9 mouse cellular contexts compared by ENCODE assay signal in the genomic region with DNA sequence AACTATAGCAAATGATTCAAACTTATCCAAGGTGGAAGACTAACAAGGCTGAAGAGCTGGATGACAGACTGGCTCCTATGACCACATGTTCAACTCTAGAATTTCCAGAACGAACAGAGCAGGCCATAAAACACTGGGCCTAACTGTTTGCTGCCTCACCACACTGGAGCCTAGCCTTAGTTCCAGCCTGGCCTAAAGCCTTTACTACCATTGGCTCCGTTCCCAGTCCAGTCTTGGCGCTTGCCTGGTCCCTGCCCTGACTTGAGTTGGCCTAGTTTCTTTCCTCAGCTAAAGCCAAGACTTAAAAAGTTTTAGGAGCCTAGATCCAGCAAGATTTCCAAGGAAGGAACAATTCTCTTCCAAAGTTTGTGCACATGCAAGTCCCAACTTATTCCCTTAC. TPM values are rescaled to one million over a fixed set of nuclear protein-coding genes. Genes with fewer than 3 reads are reported as not detected.
DNase-seq lines count a peak whose midpoint lies in the region; ATAC-seq and TF ChIP-seq lines count a peak whose summit lies in the region.
"Had no signal": no experiment of that assay in that cellular context is flagged by ENCODE, and none has a peak within 500 bp of the region (broad histone marks: within the 10 kb centered on the region; RNA-seq: fewer than 3 reads in every experiment).

No protein-coding gene starts in this region.

- H3K9ac ChIP-seq in kidney, embryonic 16.5 days (replicated peaks; ENCODE audit: low read length), result no peak overlapping the region
- no peak overlapping the region for H3K9ac ChIP-seq in limb, embryonic 14.5 days (ENCODE audit: low read depth, low read length, severe bottlenecking)
- H3K9ac ChIP-seq: neural tube, embryonic 12.5 days had no signal

- H3K4me3 ChIP-seq in kidney, embryonic 16.5 days (ENCODE audit: low read length), result no peak overlapping the region
- no peak overlapping the region for H3K4me3 ChIP-seq in limb, embryonic 14.5 days (replicated peaks; ENCODE audit: low read length)
- no peak overlapping the region for H3K4me3 ChIP-seq in left cerebral cortex, adult 2 months
- H3K4me3 ChIP-seq: neural tube, embryonic 12.5 days had no signal

- peaks cover 1% of the 10 kb centered on the region; the same call in 1 of the 2 replicates for H3K27me3 ChIP-seq in kidney, embryonic 16.5 days (ENCODE audit: insufficient read depth, low read length)
- H3K27me3 ChIP-seq in limb, embryonic 14.5 days (ENCODE audit: control insufficient read depth, insufficient read depth, low read length), result no peaks in the 10 kb centered on the region
- H3K27me3 ChIP-seq: neural tube, embryonic 12.5 days had no signal

- peak; percentile 48 for DNase-seq in kidney, adult 18-20 months
- DNase-seq in adrenal gland, adult 8-10 months, result peak; percentile 48
- DNase-seq in gastrocnemius, adult 8-10 months (ENCODE audit: low spot score in 2 of 2), result peak; percentile 49 to 69
- DNase-seq in limb, embryonic 14.5 days (ENCODE audit: low spot score), result peak; percentile 82
- DNase-seq in natural killer cell, adult 2 months (ENCODE audit: low spot score in 2 of 2), result no peak
- DNase-seq in left cerebral cortex, adult 2 months (ENCODE audit: extremely low spot score in 1 of 2, low spot score in 2 of 2), result no peak
- no peak for DNase-seq in thymus, postnatal 10 days (ENCODE audit: low spot score in 2 of 2)

- WGBS in kidney, embryonic 16.5 days, result 71% methylated on average over 3 of the region's 3 CpGs
- 53% methylated on average over 3 of the region's 3 CpGs for WGBS in limb, embryonic 14.5 days

- ATAC-seq in kidney, embryonic 16.5 days (ENCODE audit: low FRiP score, low TSS enrichment), result no peak
- ATAC-seq in limb, embryonic 14.5 days (ENCODE audit: low FRiP score, low read depth), result no peak

- no peak for TF ChIP-seq CTCF in left cerebral cortex, adult 2 months (IDR thresholded peaks at IDR 0.05)

- no peak overlapping the region for H3K4me2 ChIP-seq in kidney, embryonic 16.5 days (replicated peaks; ENCODE audit: low read depth, low read length)
- H3K4me2 ChIP-seq in limb, embryonic 14.5 days (replicated peaks; ENCODE audit: low read depth, low read length, severe bottlenecking), result no peak overlapping the region
- H3K4me2 ChIP-seq: neural tube, embryonic 12.5 days had no signal

- no peaks in the 10 kb centered on the region for H3K9me3 ChIP-seq in kidney, embryonic 16.5 days (ENCODE audit: low read length)
- H3K9me3 ChIP-seq in limb, embryonic 14.5 days (ENCODE audit: control insufficient read depth, low read length), result no peaks in the 10 kb centered on the region
- H3K9me3 ChIP-seq: neural tube, embryonic 12.5 days had no signal

- TF ChIP-seq POLR2A in limb, embryonic 14.5 days (IDR thresholded peaks at IDR 0.05; ENCODE audit: borderline replicate concordance, extremely low read depth, insufficient read depth, insufficient read length), result no peak

- H3K4me1 ChIP-seq in kidney, embryonic 16.5 days (ENCODE audit: insufficient read depth, low read length), result no peaks in the 10 kb centered on the region
- H3K4me1 ChIP-seq in limb, embryonic 14.5 days (ENCODE audit: control insufficient read depth, insufficient read depth, low read length), result no peaks in the 10 kb centered on the region
- H3K4me1 ChIP-seq: neural tube, embryonic 12.5 days had no signal

- no peak overlapping the region for H3K27ac ChIP-seq in kidney, embryonic 16.5 days (ENCODE audit: low read length)
- no peak overlapping the region for H3K27ac ChIP-seq in limb, embryonic 14.5 days (replicated peaks; ENCODE audit: low read depth, low read length)
- no peak overlapping the region for H3K27ac ChIP-seq in left cerebral cortex, adult 2 months
- H3K27ac ChIP-seq: neural tube, embryonic 12.5 days had no signal

- H3K36me3 ChIP-seq in kidney, embryonic 16.5 days (ENCODE audit: insufficient read depth, low read length), result no peaks in the 10 kb centered on the region
- H3K36me3 ChIP-seq in limb, embryonic 14.5 days (ENCODE audit: control insufficient read depth, insufficient read depth, low read length), result no peaks in the 10 kb centered on the region
- H3K36me3 ChIP-seq: neural tube, embryonic 12.5 days had no signal

- intact Hi-C loops in left cerebral cortex, adult 2 months (cut with DNase I), result no loop called here

RNA-seq across cellular contexts. Expression of gene Ophn1, which starts 7.5 kb away (rescaled TPM):
- polyA plus RNA-seq in kidney, embryonic 16.5 days (2015; fragmentation: Nextera tagmentation; extraction: Ambion mirVana), result 16.0 and 16.3 TPM in 2 replicates
- total RNA-seq in adrenal gland, adult 8-10 months (2022), result 10 to 100 TPM; 11.6 to 21.3 (median 16.2) TPM
- total RNA-seq in gastrocnemius, adult 8-10 months (2022), result 1 to 10 TPM; 2.1 to 5.8 (median 3.6) TPM
- polyA plus RNA-seq in limb, embryonic 14.5 days (2012; rRNA removed), result 8.7 and 9.8 TPM in 2 replicates
- 20.0 and 26.7 TPM in 2 replicates for polyA plus RNA-seq in limb, embryonic 14.5 days (2014; fragmentation: Nextera tagmentation; extraction: Ambion mirVana)
- total RNA-seq in left cerebral cortex, adult 2 months (2021), result 10 to 100 TPM; 36.9 to 42.1 TPM

RNA-seq across cellular contexts. Expression of gene Yipf6, which starts 37.8 kb away (rescaled TPM):
- polyA plus RNA-seq in kidney, embryonic 16.5 days (2015; fragmentation: Nextera tagmentation; extraction: Ambion mirVana), result 24.2 and 24.5 TPM in 2 replicates
- 10 to 100 TPM; 52.6 to 64.8 (median 60.4) TPM for total RNA-seq in adrenal gland, adult 8-10 months (2022)
- 10 to 100 TPM in 2 of 4 experiments, 1 to 10 TPM in 2; 8.3 to 10.7 (median 9.7) TPM for total RNA-seq in gastrocnemius, adult 8-10 months (2022)
- 18.6 and 19.6 TPM in 2 replicates for polyA plus RNA-seq in limb, embryonic 14.5 days (2012; rRNA removed)
- 18.4 and 18.5 TPM in 2 replicates for polyA plus RNA-seq in limb, embryonic 14.5 days (2014; fragmentation: Nextera tagmentation; extraction: Ambion mirVana)
- 10 to 100 TPM; 36.0 to 37.2 TPM for total RNA-seq in left cerebral cortex, adult 2 months (2021)

Comparison
In these comparisons a context has a peak if more than half of its experiments do, and no peak if none do; other contexts are left out.
1. DNase-seq: peak in kidney, adult 18-20 months (single experiment), adrenal gland, adult 8-10 months (single experiment), gastrocnemius, adult 8-10 months (2 of 2) and limb, embryonic 14.5 days (single experiment); none in natural killer cell, adult 2 months (0 of 2), left cerebral cortex, adult 2 months (0 of 2) and thymus, postnatal 10 days (0 of 2).